Mouse (Mus musculus) neural tube, embryonic 13.5 days (tissue): ENCODE results near the gene Fxyd1. TPM values are rescaled to one million over a fixed set of nuclear protein-coding genes. Genes with fewer than 3 reads are reported as not detected.

ENCODE experiments used
- ATAC-seq: fragments of 200-750 bp; cut with Nextera tagmentation; 2 replicates; pipeline ENCODE4 v1.8.0; 2017; ENCODE audit warnings: low read depth, mild to moderate bottlenecking, moderate TSS enrichment, moderate library complexity
- H3K27ac ChIP-seq: fragments of 300-500 bp; sonication (generic); replicated peaks from 2 replicates; pipeline ENCODE4 v1.5.1; 2015; ENCODE audit warnings: moderate library complexity, mild to moderate bottlenecking, inconsistent platforms
- H3K27me3 ChIP-seq: fragments of 300-500 bp; sonication (generic); 2 replicates; pipeline ENCODE4 v1.6.1; 2015; ENCODE audit warnings: mild to moderate bottlenecking, inconsistent platforms
- H3K36me3 ChIP-seq: fragments of 300-500 bp; sonication (generic); 2 replicates; pipeline ENCODE4 v1.6.1; 2015; ENCODE audit warnings: mild to moderate bottlenecking, inconsistent platforms
- H3K4me1 ChIP-seq: fragments of 300-500 bp; sonication (generic); replicated peaks from 2 replicates; pipeline ENCODE4 v1.6.1; 2015; ENCODE audit warnings: inconsistent platforms
- H3K4me2 ChIP-seq: fragments of 300-500 bp; sonication (generic); 2 replicates; pipeline ENCODE4 v1.6.1; 2015; ENCODE audit warnings: inconsistent platforms, mild to moderate bottlenecking, moderate library complexity
- H3K4me3 ChIP-seq: fragments of 300-500 bp; sonication (generic); 2 replicates; pipeline ENCODE4 v1.5.1; 2015; ENCODE audit warnings: mild to moderate bottlenecking, inconsistent platforms
- H3K9ac ChIP-seq: fragments of 300-500 bp; sonication (generic); 2 replicates; pipeline ENCODE4 v1.6.1; 2015; ENCODE audit warnings: moderate library complexity, mild to moderate bottlenecking, inconsistent platforms
- H3K9me3 ChIP-seq: fragments of 300-500 bp; sonication (generic); 2 replicates; pipeline ENCODE4 v1.6.1; 2016; ENCODE audit warnings: inconsistent platforms
- WGBS: fragments of 180-500 bp; shearing (Covaris S2); methylation state at CpG from one replicate; pipeline ENCODE4 v1.1.7; 2015; 5-methylcytosine and 5-hydroxymethylcytosine counted together
- polyA plus RNA-seq: library from polyadenylated mRNA; unstranded; fragments of >200 nt; fragmentation: Nextera tagmentation; extraction: Ambion mirVana; gene quantifications from 2 replicates; pipeline ENCODE4 v1.2.1, GENCODE M21; 2015

Gene Fxyd1
- polyA plus RNA-seq, 1 experiment from 2014 or later = 33.9 TPM

- Histone ChIP-seq H3K27ac (no peak overlapping the region), H3K27me3 (no peaks in the 10 kb centered on the region), H3K4me3 (no peak overlapping the region), H3K4me2 (no peak overlapping the region), H3K36me3 (no peaks in the 10 kb centered on the region), H3K4me1 (peaks cover 10% of the 10 kb centered on the region; the same call in 1 of the 2 replicates), H3K9me3 (no peaks in the 10 kb centered on the region), H3K9ac (no peak overlapping the region)
- WGBS = 67% methylated on average over 5 of the region's 5 CpGs
- no peak for ATAC-seq
Measured at GRCm38 (mm10) chr7:31074713-31075069, 17.7 kb upstream of the Fxyd1 start.

DNA sequence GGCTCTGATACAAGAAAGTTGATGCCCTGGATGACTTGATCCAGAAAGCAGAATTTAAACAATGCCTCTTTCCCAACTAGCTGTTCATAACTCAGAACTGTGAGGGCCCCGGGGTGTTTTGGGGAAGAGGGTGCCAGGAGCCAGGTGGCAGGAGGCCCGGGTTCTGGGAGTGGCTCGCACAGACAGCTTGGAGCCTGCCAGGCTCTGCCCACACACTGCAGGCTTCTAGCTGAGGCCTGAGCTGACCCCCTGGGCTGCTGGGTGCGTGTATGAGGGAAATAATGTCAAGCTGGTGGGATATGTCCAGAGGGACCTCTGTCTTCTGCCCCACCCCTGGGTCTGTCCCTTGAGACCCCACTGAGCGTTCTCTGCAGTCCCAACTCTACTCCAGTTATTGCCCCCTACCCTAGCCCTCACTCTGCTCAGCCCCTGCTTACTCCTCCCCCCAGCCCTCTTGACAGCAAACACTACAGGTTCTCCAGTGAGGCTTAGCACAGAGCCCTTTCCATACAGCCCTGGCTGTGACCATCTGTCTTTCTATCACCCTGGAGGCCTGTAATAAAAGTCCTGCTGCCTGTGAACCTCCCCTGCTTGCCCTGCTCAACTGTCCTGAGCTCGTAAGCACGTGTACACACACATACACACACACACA lies 17.2 kb upstream of the Fxyd1 start:
- Histone ChIP-seq H3K4me1 (peaks cover 10% of the 10 kb centered on the region; the same call in 1 of the 2 replicates), H3K27ac (no peak overlapping the region), H3K27me3 (no peaks in the 10 kb centered on the region), H3K9ac (no peak overlapping the region), H3K4me3 (no peak overlapping the region), H3K36me3 (no peaks in the 10 kb centered on the region), H3K9me3 (no peaks in the 10 kb centered on the region), H3K4me2 (no peak overlapping the region)
- WGBS = 56% methylated on average over 7 of the region's 7 CpGs
- ATAC-seq = no peak

- Histone ChIP-seq H3K4me2 (no peak overlapping the region), H3K9me3 (no peaks in the 10 kb centered on the region), H3K27ac (no peak overlapping the region), H3K4me3 (no peak overlapping the region), H3K9ac (no peak overlapping the region), H3K4me1 (peaks cover 10% of the 10 kb centered on the region; the same call in 1 of the 2 replicates), H3K36me3 (no peaks in the 10 kb centered on the region), H3K27me3 (no peaks in the 10 kb centered on the region)
- no peak for ATAC-seq
Measured at GRCm38 (mm10) chr7:31073546-31073945, 16.5 kb upstream of the Fxyd1 start.

GRCm38 (mm10) chr7:31072326-31072725 lies 15.3 kb upstream of the Fxyd1 start:
- H3K4me3 ChIP-seq = no peak overlapping the region
- WGBS = 38% methylated on average over 9 of the region's 9 CpGs
- ATAC-seq = no peak
- no peak overlapping the region for H3K4me2 ChIP-seq
- no peaks in the 10 kb centered on the region for H3K27me3 ChIP-seq
- no peaks in the 10 kb centered on the region for H3K9me3 ChIP-seq
- H3K4me1 ChIP-seq = peaks cover 7% of the 10 kb centered on the region; the same call in 1 of the 2 replicates
- H3K9ac ChIP-seq = no peak overlapping the region
- H3K27ac ChIP-seq = no peak overlapping the region
- no peaks in the 10 kb centered on the region for H3K36me3 ChIP-seq

DNA sequence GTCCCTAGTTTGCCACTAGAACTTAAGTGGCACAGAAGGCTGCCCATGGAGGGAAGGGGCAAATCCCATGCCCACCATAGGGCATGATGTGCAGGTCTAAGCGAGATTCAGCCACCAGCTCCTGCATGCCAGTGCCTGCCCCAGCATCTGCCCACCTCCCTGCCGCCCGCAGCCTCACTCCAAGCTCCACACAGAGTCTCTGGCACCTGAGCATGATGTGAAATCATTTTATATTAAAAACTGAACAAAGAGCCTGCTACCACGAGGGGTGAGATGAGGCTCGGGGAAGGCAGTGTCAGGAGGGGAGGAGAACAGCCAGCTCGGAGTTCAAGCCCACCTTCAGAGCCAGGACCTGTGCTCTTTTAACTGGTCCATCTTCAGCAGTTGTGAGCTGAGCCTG lies 13.3 kb upstream of the Fxyd1 start:
- Histone ChIP-seq H3K9ac (no peak overlapping the region), H3K4me2 (no peak overlapping the region), H3K9me3 (no peaks in the 10 kb centered on the region), H3K36me3 (no peaks in the 10 kb centered on the region), H3K4me3 (no peak overlapping the region), H3K4me1 (peaks cover 4% of the 10 kb centered on the region; the same call in 1 of the 2 replicates), H3K27me3 (no peaks in the 10 kb centered on the region), H3K27ac (no peak overlapping the region)
- WGBS = 83% methylated on average over 6 of the region's 6 CpGs
- ATAC-seq = no peak

DNA sequence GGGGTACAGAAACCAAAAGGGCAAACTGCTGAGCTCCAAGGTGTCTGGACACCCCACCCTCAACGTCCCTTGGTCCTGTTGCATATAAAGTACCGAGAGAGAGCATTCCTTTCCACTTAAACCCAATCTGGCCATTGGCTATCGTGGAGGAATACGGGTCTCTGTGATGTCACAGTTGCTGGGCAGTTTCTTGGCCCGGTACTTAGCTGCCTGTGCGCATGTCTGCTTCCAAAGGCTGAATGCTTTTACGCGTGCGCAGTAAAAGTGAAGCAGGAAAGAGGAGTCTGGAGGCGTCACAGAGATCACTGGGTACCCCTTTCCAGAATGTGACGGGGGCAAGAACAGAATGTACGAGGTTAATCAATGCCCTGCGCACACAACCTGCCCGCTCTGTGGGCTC lies 12.5 kb upstream of the Fxyd1 start:
- Histone ChIP-seq H3K27ac (no peak overlapping the region), H3K27me3 (no peaks in the 10 kb centered on the region), H3K4me2 (no peak overlapping the region), H3K4me3 (no peak overlapping the region), H3K36me3 (no peaks in the 10 kb centered on the region), H3K9ac (no peak overlapping the region), H3K9me3 (no peaks in the 10 kb centered on the region), H3K4me1 (peaks cover 4% of the 10 kb centered on the region; the same call in 1 of the 2 replicates)
- ATAC-seq = no peak
- WGBS = 87% methylated on average over 14 of the region's 14 CpGs

GRCm38 (mm10) chr7:31067836-31068235 lies 10.8 kb upstream of the Fxyd1 start:
- Histone ChIP-seq H3K27ac (no peak overlapping the region), H3K9ac (no peak overlapping the region), H3K4me2 (no peak overlapping the region), H3K27me3 (no peaks in the 10 kb centered on the region), H3K36me3 (no peaks in the 10 kb centered on the region), H3K9me3 (no peaks in the 10 kb centered on the region), H3K4me1 (no peaks in the 10 kb centered on the region; the same call in 1 of the 2 replicates), H3K4me3 (no peak overlapping the region)
- 45% methylated on average over 5 of the region's 5 CpGs for WGBS
- ATAC-seq = peak; percentile 32; the same call in 1 of the 2 replicates

DNA sequence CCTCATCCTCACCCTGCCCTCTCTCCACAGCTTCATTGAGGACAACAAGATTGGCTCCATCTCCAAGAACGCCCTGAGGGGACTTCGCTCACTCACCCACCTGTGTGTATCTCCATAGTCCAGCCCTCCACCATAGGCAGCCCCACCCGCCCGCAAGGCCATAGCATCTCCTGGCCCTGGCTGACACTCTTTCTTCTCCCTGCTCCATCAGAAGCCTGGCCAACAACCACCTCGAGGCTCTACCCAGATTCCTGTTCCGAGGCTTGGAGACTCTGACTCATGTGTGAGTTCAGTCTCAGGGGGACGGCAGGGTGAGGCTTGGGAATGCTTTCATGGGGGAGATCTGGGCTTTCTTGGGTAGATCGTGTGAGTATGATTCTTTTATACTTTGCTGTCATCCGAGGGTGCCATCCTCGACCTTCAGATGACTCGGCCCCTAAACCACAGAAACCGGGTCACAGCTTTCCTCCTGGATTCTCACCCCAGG lies 6.1 kb upstream of the Fxyd1 start:
- Histone ChIP-seq H3K27ac (no peak overlapping the region), H3K9ac (no peak overlapping the region), H3K4me3 (no peak overlapping the region), H3K9me3 (no peaks in the 10 kb centered on the region), H3K27me3 (no peaks in the 10 kb centered on the region), H3K36me3 (no peaks in the 10 kb centered on the region), H3K4me2 (no peak overlapping the region), H3K4me1 (no peaks in the 10 kb centered on the region; the same call in 1 of the 2 replicates)
- 88% methylated on average over 12 of the region's 12 CpGs for WGBS
- ATAC-seq = no peak

DNA sequence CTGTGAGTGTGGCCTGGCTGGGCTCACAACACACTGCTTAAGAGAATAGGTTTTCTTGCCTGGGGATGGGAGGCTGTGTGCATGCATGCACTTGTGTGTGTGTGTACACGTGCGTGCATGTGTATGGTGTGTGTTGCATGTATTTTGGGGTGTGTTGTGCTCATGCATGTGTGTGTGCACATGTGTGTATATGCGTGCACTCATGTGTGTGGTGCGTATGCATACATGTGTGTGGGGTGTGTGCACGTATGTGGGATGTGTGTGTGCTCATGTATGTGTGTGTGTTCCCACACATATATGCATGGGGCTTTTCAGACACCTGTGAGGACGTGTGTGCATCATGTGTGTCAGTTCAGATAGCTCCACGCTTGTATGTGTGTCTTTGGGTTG lies 3.6 kb upstream of the Fxyd1 start:
- Histone ChIP-seq H3K4me2 (peak overlapping the region; percentile 33), H3K27me3 (no peaks in the 10 kb centered on the region), H3K36me3 (no peaks in the 10 kb centered on the region), H3K4me1 (no peaks in the 10 kb centered on the region; the same call in 1 of the 2 replicates), H3K9ac (no peak overlapping the region), H3K9me3 (no peaks in the 10 kb centered on the region), H3K27ac (no peak overlapping the region), H3K4me3 (no peak overlapping the region)
- ATAC-seq = no peak
- 85% methylated on average over 7 of the region's 7 CpGs for WGBS

DNA sequence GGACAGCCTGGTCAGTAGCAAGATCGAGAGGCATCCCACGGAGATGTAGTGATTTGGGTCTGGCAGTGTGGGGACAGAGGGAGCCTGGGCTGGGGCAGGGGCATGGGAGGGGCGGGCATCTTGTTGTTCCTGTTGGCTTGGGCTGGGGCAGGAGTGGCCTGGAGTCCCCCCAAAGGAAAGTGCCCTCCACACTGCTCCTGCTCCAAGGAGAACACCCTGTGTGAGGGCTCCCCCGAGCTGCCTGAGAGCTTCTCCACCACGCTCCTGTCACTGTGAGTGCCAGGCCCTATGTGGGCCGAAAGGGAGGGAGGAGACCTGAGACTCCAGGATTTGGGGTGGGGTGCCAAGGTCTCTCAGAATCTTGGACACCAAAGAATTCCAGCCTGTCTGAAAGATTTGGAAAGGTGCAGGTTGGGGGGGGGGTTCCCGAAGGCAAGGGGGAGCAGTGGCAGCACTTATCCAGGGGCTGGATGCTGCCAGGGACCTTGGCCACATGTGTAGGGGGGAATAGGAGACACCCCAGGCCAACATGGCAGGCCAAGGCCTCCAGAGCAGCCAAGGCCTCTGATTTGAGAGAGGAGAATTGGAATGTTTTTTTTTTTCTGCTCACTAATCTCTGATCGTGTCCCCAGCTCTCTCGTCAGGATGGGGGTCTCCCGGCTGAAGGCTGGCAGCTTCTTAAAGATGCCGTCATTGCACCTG lies 3.1 kb upstream of the Fxyd1 start:
- peak overlapping the region; percentile 56; the same call in 1 of the 2 replicates for H3K27ac ChIP-seq
- H3K9ac ChIP-seq = peak overlapping the region; percentile 49
- 67% methylated on average over 11 of the region's 11 CpGs for WGBS

GRCm38 (mm10) chr7:31059108-31059507 lies 2.1 kb upstream of the Fxyd1 start, which contains the start of gene Lgi4:
Gene Lgi4, plus strand, starts transcription at chr7:31059342.
- Histone ChIP-seq H3K27me3 (peaks cover 12% of the 10 kb centered on the region), H3K27ac (peak within 1 kb of the TSS; percentile 56; the same call in 1 of the 2 replicates), H3K4me2 (peak within 1 kb of the TSS; percentile 33), H3K4me1 (peaks cover 14% of the 10 kb centered on the region), H3K4me3 (no peak within 1 kb of the TSS), H3K36me3 (no peaks in the 10 kb centered on the region), H3K9me3 (no peaks in the 10 kb centered on the region), H3K9ac (peak within 1 kb of the TSS; percentile 49)
- peak; percentile 59 for ATAC-seq
- 4% methylated on average over 2 of the region's 2 CpGs for WGBS

More for the DNA sequence above, 3.1 kb upstream of the Fxyd1 start:
- H3K27me3 ChIP-seq = peaks cover 2% of the 10 kb centered on the region; the same call in 1 of the 2 replicates
- H3K9me3 ChIP-seq = no peaks in the 10 kb centered on the region
- no peak for ATAC-seq
- no peak overlapping the region for H3K4me3 ChIP-seq
- no peaks in the 10 kb centered on the region for H3K36me3 ChIP-seq
- peaks cover 5% of the 10 kb centered on the region for H3K4me1 ChIP-seq
- H3K4me2 ChIP-seq = peak overlapping the region; percentile 33

DNA sequence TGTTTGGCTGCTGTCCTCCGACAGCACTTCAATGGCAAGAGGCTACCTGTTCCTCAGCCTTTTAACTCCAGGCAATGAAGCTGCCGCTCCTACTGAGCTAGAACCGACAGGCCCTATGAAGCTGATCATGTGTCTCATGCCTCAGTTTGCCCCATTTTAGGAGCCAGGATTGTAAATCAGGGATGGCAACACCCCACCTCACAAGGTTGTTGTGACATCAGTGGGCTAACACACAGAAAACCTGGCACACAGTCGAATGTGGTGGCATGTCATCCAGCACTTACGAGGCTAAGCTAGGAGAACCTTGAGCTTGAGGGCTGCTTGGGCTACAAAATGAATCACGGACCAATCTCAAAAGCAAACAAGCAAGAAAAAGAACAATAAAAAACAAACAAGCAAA lies 1.2 kb upstream of the Fxyd1 start:
- Histone ChIP-seq H3K9me3 (no peaks in the 10 kb centered on the region), H3K36me3 (no peaks in the 10 kb centered on the region), H3K27ac (no peak overlapping the region), H3K4me3 (no peak overlapping the region), H3K9ac (no peak overlapping the region), H3K4me2 (no peak overlapping the region), H3K4me1 (peaks cover 18% of the 10 kb centered on the region), H3K27me3 (peaks cover 21% of the 10 kb centered on the region)
- no peak for ATAC-seq
- WGBS = 87% methylated on average over 6 of the region's 6 CpGs
